Mouse (Mus musculus) heart, adult 9 months (tissue): ENCODE data around the gene 2510009E07Rik.

Experiments
- DNase-seq, 2 experiments: peaks; one replicate each; pipeline ENCODE4 v3.0.0; 2022; ENCODE audit warnings: low spot score in 2 of 2

The 2510009E07Rik gene

DNA sequence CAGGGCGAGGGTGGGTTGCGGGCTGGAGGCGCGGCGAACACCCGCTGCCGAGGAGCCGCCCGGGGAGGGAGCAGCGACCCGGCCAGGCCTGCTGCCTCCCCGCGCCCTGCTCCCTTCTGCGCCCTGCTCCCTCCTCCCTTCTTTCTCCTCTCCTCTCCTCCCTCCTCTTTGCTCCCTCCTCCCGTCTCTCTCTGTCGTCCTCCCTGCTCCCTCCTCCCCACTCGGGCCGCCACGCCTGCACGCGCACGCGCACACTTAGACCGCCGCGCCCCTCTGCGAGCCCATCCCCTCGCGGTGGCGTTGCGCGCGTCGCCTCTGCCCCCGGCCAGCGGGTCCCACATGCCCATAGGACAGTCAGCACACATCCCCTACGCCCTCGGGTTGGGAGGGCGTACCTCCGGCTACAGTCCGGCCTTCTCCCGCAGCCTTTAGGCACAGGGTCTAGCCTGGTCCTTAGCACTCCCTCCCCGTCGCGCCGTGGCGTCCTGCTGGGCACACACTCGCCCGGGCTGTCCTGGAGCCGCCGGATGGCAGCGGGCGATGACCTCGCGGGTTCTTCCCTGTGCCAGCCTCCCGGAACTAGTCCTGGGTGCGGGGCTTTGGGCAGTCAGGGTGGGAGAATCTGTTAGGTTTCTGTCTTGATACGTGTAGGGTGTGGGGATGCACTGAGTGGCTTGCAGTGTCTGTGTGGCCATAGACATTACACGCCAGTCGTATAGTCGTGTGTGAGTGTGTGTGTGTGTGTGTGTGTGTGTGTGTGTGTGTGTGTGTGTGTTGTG is at the start of gene 2510009E07Rik:
Gene 2510009E07Rik, minus strand, starts transcription at position 203 of the 779 bp plus-strand sequence.
- peak; percentile 88 to 91 for DNase-seq

DNA sequence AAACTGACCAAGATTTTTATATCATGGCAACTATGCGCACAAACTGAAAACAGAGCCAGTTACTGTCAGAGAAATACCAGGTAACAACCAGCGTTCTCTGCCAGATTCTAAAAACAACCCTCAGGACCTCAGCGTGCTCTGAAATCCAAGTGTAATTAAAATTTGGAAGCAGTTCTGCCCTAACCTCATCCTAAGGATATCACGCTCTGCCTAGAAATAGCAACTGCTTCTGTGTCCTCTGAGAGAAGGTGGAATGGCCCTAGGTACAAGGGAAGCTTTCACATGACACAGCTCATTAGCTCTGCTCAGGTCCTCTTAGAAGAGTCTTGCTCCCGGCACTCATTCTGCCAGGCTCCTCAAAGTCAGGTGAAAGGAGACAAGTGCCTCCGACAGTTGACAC is 48.9 kb upstream of the 2510009E07Rik start:
- peak; percentile 40 to 48 for DNase-seq

DNA sequence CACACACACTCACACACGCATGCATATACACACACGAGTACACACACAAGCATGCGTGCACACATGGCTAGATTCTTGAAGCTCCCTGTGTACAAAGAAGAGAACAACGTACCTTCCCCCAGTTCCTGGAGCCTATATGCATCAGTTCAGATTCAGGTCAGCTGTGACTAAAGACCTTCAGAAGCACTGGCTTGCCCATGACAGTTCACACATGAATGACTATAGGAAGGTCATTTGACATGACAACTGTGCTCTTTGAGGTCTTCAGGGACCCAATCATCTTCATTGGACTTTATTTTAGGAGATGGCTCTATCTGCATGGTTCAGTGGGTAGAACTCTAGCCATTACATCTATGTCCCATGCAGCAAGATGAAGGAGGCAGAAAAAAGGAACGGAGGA is 48.4 kb upstream of the 2510009E07Rik start:
- no peak for DNase-seq

GRCm38 (mm10) chr16:21742191-21742870 is 47.9 kb upstream of the 2510009E07Rik start:
- DNase-seq: no peak

- no peak for DNase-seq
These were observed 47.1 kb upstream of the 2510009E07Rik start for GRCm38 (mm10) chr16:21741542-21741941.

GRCm38 (mm10) chr16:21735638-21736037 is 41.2 kb upstream of the 2510009E07Rik start:
- DNase-seq: no peak

DNA sequence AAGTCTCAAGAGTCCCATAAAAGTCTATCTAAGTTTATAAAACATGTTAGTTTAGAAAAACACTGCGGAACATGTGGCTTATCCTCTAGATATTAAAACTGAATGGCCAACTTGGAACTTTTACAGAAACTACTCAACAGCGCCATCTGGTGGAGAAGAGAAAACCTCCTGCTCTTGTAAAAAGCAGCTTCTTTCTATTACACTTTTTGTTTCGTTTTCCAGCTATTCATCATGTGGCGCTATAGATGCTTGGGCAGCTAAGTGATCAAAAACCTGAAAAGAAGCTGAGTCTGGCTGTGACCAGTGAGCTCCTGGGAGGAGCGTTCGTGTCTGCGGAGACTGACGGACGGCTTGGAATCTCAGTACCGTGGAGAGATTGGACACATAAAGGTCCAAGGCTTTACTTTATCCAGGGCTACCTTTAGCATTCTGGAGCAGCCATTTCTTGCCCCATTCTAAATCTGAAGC is 33.5 kb upstream of the 2510009E07Rik start:
- DNase-seq: peak; percentile 29 to 77

DNA sequence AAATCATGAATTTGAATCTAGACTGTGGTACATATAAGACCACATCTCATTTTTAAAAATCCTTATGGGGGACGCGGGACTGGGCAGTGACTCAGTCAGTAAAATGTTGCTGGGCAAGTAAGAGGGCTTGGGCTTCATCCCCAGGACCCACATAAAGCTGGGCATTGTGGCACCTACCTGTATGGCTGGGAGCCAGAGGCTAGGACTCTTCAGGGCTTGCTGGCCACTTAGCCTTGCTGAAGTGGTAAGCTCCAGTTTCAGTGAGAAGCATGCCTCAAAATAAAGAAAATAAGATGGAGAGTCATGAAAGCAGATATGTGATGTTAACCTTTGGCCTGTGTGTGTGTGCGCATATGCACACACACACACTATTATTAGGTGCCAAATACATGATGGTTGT is 33.0 kb upstream of the 2510009E07Rik start:
- DNase-seq: no peak

DNA sequence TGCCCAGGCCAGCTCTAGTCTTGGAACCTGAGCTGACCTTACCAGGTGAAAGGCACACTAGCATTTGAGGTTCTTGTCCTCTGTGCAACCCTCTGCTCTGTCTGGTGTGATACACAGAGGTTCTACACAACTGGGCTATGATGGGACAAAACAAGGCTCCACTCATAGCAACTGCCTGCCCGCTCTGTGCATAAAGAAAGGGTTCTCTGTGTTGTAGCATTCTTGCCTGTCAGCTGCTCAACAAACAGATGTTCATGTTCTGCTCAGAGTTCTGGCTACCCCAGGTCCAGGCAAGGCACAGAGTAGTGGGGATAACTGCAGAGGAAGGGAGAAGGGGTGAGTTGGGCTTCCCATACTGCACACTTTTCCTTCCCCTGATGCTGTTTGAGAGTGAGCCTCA is 29.8 kb upstream of the 2510009E07Rik start:
- DNase-seq: no peak

DNA sequence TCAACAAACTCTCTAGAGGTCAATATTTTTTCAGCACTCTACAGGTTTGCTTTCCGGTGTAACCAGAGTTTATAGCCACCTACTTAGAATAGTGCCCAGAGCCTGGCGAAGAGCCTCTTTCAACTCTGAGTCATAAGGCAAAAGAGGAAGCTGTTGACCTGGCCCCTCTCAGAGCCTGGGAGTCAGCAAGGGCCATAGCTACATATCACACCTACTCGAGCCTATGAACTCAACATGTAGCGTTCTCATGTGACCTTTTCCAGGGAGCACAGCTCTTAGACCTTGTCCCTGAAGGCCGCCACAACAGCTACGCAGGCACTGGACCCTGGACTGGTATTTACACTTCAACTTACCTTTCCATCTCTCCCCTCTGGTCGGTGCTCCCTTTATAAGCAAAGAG is 25.3 kb upstream of the 2510009E07Rik start:
- no peak for DNase-seq

DNA sequence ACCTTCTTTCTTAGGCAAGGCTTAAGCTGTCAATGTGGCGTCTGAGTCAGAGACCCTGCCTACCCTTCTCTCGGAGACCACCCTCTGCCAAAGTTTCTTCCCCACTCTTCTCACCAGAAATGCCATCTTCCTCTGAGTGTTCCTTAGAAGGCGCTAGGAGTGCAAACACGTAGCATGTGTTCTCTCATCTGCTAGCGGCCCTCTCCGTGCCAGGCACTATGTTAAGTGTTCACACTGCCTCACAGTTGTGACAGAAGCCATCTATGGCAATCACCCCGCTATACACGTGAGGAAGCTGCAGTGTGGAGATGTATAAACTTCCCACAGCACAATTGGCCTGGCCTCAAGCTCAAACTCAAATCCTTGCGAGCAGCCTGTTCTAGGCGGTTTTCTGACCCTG is 20.1 kb upstream of the 2510009E07Rik start:
- DNase-seq: no peak

DNA sequence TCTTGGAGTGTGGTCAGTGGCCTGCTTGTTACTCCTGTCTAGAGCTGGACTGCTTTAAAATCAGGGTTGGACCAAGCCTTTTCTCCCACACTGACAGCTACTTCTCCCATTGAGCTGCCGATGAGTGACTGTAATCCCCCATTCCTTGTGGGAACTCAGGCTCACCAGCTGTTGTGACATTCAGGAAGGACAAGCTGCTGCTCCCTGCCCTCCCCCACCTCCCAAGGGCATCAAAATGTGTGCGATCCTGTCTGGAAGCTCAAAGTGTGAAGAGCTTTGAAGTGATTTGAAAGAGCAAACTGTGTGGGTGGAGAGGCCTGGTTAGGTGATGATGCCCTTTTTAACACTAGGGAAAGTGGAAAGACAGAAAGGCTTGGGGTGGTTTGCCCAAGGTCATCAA is 15.9 kb upstream of the 2510009E07Rik start:
- no peak for DNase-seq

- DNase-seq: no peak
These were observed 10.2 kb upstream of the 2510009E07Rik start for GRCm38 (mm10) chr16:21704691-21705090.

DNA sequence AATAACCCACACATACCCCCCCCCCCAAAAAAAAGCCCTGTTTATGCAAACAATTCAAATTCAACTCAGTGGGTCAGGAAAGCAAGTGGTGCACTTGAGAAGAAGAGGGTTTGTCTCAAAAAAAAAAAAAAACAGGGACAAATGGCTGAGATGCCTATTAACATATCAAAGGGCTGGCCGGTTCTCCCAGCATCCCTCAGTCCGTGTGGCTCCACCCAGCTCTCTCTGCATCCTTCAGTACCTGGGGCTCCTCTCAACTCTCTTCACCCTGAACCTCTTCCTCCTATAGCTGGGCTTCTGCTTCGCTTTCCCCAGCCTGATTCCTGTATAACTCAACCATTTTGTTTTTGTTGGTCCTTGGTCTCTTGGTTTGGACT is 7.8 kb upstream of the 2510009E07Rik start:
- no peak for DNase-seq

DNA sequence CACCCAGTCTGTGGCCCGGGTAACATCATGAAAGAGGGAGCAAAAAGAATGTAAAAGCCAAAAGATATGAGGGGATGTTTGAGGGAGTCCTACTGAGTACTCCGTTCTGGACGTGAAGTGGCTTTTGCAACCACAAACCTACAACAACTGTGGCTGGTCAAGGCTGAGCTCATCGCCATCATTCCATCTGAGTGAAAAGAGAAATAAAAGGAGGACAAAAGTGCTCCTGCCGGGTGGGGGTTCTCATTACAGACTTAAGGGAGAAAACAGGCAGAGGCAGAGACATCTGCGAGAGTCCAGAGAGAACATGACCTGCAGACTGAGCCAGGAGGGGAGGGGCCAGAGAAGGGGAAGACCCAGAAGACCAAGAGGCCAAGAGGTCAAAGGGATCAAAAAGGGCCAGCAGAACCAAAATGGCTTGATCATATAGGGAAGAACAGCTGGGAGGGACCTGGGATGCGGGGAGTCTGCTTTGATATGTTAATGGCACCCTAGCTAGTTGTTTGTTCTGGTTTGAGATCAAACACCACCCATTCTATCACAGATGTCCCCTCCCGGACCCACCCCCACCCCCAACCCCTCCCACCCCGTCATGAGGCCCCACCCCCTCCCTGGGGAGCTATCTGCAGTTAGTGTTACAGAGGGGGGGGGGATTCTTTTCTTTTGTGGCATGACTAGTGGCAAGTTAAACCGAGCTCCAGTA is 7.3 kb upstream of the 2510009E07Rik start:
- DNase-seq: no peak

DNA sequence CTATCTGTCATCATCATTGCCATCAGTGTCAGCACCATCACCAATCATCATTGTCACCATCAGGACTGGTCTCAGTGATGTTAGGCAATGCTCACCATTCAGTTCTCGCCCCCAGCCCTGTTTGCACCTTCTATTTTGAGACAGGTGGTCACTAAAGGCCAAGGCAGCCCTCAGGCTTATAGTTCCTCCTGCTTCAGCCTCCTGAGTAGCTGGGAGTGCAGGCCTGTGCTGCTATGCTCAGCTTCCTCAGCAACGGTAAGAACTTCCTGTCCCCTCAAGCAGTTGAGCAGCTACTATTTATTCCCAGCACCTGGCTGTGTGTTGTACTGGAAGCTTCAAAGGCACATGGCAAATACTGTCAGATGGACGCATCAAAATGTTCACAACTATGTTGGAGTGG is 3.7 kb upstream of the 2510009E07Rik start:
- DNase-seq: no peak

GRCm38 (mm10) chr16:21696946-21697345 is 2.5 kb upstream of the 2510009E07Rik start:
- no peak for DNase-seq

- peak; percentile 29 to 43 for DNase-seq
These were observed 745 bp upstream of the 2510009E07Rik start for GRCm38 (mm10) chr16:21695242-21695578.

- peak; percentile 53 to 57 for DNase-seq
These were observed 443 bp downstream of the 2510009E07Rik start for GRCm38 (mm10) chr16:21693981-21694462.

DNA sequence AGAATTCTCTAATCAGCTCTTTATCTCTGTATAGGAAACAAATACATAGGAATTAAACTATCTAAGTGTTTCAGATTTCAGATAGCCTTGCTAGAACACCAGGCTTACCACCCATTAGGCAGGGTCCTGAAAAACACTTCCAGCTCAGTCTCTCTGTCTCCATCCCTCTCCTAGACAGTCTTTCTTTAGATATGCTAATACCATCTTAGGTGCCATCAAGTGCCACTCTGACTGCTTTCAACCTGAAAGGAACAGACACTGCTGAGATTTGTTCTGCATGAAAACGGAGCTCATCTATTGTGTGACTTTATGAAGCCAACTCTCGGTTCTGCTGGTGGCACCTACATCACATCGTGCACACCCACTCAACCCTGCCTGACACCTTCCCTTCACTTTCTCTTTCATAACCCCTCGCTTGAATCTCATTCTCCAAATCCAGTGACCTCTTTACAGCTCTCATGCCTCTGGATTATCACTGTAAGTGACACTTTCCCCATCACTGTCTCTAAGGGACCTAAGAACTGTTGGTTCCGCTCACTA is 4.2 kb downstream of the 2510009E07Rik start:
- no peak for DNase-seq

DNA sequence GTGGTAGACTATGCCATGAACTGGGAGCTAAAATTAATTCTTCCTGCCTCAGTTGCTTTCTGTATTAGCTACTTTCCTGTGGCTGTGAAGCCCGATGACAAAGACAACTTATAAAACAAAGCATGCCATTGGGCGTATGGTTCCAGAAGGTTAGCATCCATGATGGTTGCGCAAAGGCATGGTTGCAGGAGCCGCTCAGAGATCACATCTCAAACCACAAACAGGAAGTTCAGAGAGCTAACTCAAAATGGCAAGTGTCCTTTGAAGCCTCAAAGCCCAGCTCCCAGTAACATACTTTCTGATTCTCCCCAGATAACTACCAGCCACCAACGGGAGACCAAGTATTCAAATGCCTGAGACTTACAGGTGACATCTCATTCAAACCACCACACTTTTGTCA is 5.3 kb downstream of the 2510009E07Rik start:
- no peak for DNase-seq

- no peak for DNase-seq
These were observed 7.1 kb downstream of the 2510009E07Rik start for GRCm38 (mm10) chr16:21687406-21687805.
